Mouse (Mus musculus) intestine, embryonic 14.5 days (tissue): ENCODE measurements around the gene Zpld1. TPM values are rescaled to one million over a fixed set of nuclear protein-coding genes. Genes with fewer than 3 reads are reported as not detected.
A peak's percentile ranks its signal among the peaks of the same experiment; 100 is the strongest.

Experiments
- ATAC-seq: fragments of 200-750 bp; cut with Nextera tagmentation; replicated peaks from 2 replicates; pipeline ENCODE4 v1.8.0; 2017; ENCODE audit warnings: low read depth, moderate number of reproducible peaks, moderate TSS enrichment, moderate library complexity; ENCODE audit not compliant: low FRiP score, low TSS enrichment
- DNase-seq: peaks from one replicate; pipeline ENCODE4 v3.0.0-alpha.2; 2018; ENCODE audit warnings: low spot score
- H3K27ac ChIP-seq: fragments of 300-500 bp; sonication (generic); 2 replicates; pipeline ENCODE4 v1.5.1; 2014; ENCODE audit warnings: low read depth, mild to moderate bottlenecking, control low read depth
- H3K27me3 ChIP-seq: fragments of 300-500 bp; sonication (generic); replicated peaks from 2 replicates; pipeline ENCODE4 v1.6.1; 2014; ENCODE audit warnings: low read length, control low read depth; ENCODE audit not compliant: control insufficient read depth, insufficient read depth
- H3K36me3 ChIP-seq: fragments of 300-500 bp; sonication (generic); 2 replicates; pipeline ENCODE4 v1.6.1; 2014; ENCODE audit warnings: low read length, control low read depth; ENCODE audit not compliant: control insufficient read depth, insufficient read depth
- H3K4me1 ChIP-seq: fragments of 300-500 bp; sonication (generic); replicated peaks from 2 replicates; pipeline ENCODE4 v1.6.1; 2014; ENCODE audit warnings: low read length, control low read depth, mixed read lengths; ENCODE audit not compliant: control insufficient read depth, insufficient read depth
- H3K4me2 ChIP-seq: fragments of 300-500 bp; sonication (generic); 2 replicates; pipeline ENCODE4 v1.6.1; 2014; ENCODE audit warnings: low read length
- H3K4me3 ChIP-seq: fragments of 300-500 bp; sonication (generic); 2 replicates; pipeline ENCODE4 v1.5.1; 2014; ENCODE audit warnings: low read depth, low read length, control low read depth, mixed read lengths
- H3K9ac ChIP-seq: fragments of 300-500 bp; sonication (generic); 2 replicates; pipeline ENCODE4 v1.6.1; 2014; ENCODE audit warnings: mild to moderate bottlenecking, low read length
- H3K9me3 ChIP-seq: fragments of 300-500 bp; sonication (generic); 2 replicates; pipeline ENCODE4 v1.6.1; 2016; ENCODE audit warnings: low read length, control low read depth; ENCODE audit not compliant: control insufficient read depth
- WGBS: fragments of 180-500 bp; shearing (Covaris S2); extraction: QIAGEN DNeasy Blood & Tissue Kit; methylation state at CpG from one replicate; pipeline ENCODE4 v1.1.7; 2014; 5-methylcytosine and 5-hydroxymethylcytosine counted together
- polyA plus RNA-seq: library from polyadenylated mRNA; unstranded; fragments of >200 nt; fragmentation: Nextera tagmentation; extraction: Ambion mirVana; gene quantifications from 2 replicates; pipeline ENCODE4 v1.2.1, GENCODE M21; 2014

Gene Zpld1
- 0.38 TPM in 1 of 2 replicates, not detected in the other for polyA plus RNA-seq

DNA sequence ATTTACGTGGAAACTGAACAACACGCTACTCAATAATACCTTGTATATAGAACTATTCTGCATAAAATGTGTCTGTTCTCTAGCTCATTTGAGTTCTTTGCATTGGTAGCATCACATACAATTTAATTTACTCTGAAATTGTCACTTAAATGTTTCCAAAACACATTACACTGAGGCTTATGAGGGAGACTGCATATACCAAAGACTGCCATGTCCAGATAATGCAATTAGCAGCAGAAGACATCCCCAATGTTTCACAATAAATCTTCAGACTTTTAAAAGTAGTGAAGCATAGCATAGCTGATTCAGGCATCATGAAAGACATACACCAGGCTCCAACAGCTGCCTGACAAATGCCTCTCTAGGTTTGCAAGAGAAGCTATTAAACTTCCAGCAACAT, at the start of gene Zpld1:
TSS of gene Zpld1 (minus strand) at position 101 of the 400 bp plus-strand sequence.
- ATAC-seq, result no peak
- Histone ChIP-seq H3K9me3 (no peaks in the 10 kb centered on the region), H3K4me3 (no peak within 1 kb of the TSS), H3K36me3 (no peaks in the 10 kb centered on the region), H3K27ac (no peak within 1 kb of the TSS), H3K4me1 (no peaks in the 10 kb centered on the region), H3K9ac (no peak within 1 kb of the TSS), H3K4me2 (no peak within 1 kb of the TSS), H3K27me3 (no peaks in the 10 kb centered on the region)
- no peak for DNase-seq
- WGBS, result 96% methylated on average over 2 of the region's 2 CpGs

DNA sequence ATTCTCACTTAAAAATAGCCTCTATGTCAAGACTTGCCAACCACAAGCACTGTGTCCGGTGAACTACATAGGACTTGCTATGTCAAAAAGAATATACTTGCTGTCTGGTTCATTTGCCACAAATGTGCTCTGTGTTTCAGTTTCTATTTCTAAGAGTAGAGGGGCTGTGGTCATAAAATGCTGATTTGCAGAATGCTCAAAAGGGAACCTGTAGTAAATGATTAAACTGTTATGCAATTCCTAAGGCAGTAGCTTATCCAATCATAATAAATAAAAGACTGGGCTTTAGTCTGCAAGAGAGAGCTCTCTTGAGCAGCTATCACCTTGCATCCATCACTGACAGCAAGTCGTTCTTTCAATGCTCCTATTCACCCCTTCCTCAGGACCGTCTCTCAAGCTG, 47.9 kb upstream of the Zpld1 start:
- Histone ChIP-seq H3K9me3 (peaks cover 3% of the 10 kb centered on the region; the same call in 1 of the 2 replicates), H3K27me3 (no peaks in the 10 kb centered on the region), H3K9ac (no peak overlapping the region), H3K4me3 (no peak overlapping the region), H3K27ac (no peak overlapping the region), H3K36me3 (no peaks in the 10 kb centered on the region), H3K4me2 (no peak overlapping the region), H3K4me1 (no peaks in the 10 kb centered on the region)
- 57% methylated on average over 3 of the region's 3 CpGs for WGBS
- DNase-seq (no peak), ATAC-seq (0 out of 2 replicates have a peak, but pooled peaks have one; percentile 40)

DNA sequence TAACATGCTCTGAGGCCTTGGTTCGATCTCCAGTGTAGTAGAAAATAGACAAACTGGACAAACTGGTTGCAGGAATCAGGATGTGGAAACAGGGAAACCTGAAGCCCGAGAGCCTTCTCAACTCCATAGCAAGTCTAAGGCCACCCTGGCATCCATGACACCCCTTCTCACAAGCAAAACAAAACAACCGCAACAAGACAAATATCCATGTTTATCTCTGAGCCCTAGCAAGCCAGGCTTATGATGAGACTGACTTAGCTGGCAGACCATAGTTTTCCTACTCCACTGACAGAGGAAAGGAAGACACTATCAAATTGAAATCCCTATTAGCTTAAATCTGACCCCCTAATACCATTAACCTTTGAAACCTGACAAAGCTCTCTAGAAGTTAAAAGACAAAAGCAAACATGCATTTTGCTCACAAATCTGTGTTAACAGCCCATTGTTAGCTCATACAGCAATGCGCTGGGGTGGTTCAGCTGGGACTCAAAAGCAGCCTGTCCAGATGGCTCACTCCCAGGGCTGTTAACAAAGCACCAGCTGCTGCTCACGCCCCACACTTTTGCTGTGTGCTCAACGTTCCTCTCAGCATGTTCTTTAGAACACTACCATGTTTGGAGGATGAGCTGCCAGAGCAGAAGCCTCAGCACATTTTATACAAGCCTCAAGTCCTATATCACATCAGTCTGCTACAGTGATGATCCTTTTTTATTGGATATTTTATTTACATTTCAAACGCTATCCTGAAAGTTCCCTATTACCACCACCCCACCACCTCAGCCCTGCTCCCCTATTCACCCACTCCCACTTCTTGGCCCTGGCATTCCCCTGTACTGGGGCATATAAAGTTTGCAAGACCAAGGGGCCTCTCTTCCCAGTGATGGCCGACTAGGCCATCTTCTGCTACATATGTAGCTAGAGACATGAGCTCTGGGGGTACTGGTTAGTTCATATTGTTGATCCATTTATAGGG, 24.0 kb upstream of the Zpld1 start:
- Histone ChIP-seq H3K9me3 (no peaks in the 10 kb centered on the region), H3K4me2 (no peak overlapping the region), H3K4me1 (0 out of 2 replicates have a peak, but pooled peaks cover 5% of the 10 kb centered on the region), H3K36me3 (no peaks in the 10 kb centered on the region), H3K27me3 (no peaks in the 10 kb centered on the region), H3K27ac (no peak overlapping the region), H3K9ac (no peak overlapping the region), H3K4me3 (no peak overlapping the region)
- 0 out of 2 replicates have a peak, but pooled peaks have one; percentile 19 for ATAC-seq
- 50% methylated on average over 8 of the region's 8 CpGs for WGBS
- no peak for DNase-seq

DNA sequence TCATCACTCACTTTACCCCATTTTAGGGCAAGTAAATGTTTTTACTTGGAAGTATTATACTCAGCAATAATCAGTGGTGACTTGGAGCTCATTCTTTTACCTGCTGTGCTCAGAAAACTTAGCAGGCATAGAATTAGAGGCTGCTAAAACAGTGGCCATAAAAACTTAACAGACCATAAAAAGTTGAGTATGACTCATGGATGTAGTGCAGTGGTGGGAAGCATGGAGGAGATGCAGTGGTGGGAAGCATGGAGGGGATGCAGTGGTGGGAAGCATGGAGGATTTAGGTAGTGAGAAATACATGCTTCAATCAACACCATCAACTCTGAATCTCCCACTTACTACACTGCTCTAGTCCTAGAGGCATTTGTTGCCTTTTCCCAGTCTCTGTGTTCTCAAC, 19.2 kb upstream of the Zpld1 start:
- H3K9ac ChIP-seq, result no peak overlapping the region
- no peak overlapping the region for H3K4me2 ChIP-seq
- no peak for DNase-seq
- H3K4me1 ChIP-seq, result 0 out of 2 replicates have a peak, but pooled peaks cover 5% of the 10 kb centered on the region
- no peak overlapping the region for H3K27ac ChIP-seq
- no peaks in the 10 kb centered on the region for H3K27me3 ChIP-seq
- H3K4me3 ChIP-seq, result no peak overlapping the region
- H3K9me3 ChIP-seq, result no peaks in the 10 kb centered on the region
- ATAC-seq, result no peak
- no peaks in the 10 kb centered on the region for H3K36me3 ChIP-seq

DNA sequence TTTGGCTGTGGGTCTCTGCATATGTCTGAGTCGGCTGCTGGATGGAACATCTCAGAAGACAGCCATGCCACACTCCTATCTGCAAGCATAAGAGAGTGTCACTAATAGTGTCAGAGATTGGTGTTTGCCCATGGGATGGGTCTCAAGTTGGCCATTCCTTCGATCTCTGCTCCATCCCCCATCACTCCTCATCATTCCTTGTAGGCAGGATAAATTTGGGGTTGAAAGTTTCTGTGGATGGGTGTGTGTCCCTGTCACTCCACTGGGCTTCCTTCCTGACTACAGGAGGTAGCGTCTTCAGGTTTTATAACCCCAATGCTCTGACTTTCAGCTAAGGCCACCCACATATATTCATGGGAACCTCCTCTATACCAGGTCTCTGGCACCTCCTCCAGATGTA, 14.3 kb upstream of the Zpld1 start:
- ATAC-seq, result no peak
- WGBS, result 92% methylated on average over 3 of the region's 3 CpGs

DNA sequence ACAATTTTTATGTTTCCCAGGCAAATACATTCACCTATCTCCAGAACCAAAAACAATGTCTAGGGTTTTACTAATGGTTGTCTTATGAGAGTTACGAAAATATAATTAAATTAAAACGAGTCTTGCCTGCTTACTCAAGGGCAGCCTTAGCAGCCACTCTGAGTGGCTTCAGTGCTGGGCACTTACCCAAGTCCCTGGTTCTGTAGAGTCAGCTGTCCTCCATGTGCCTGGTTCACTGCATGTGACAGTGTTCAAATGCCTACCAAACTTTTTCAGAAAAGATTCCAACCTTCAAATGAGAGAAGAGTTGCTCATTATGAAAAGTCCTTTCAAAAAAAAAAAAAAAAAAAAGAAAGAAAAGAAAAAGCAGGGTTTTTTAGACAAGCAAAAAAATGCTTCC, 15.1 kb downstream of the Zpld1 start:
- H3K4me1 ChIP-seq, result no peaks in the 10 kb centered on the region
- H3K27me3 ChIP-seq, result no peaks in the 10 kb centered on the region
- 72% methylated on average over 2 of the region's 2 CpGs for WGBS
- H3K9ac ChIP-seq, result no peak overlapping the region
- H3K4me3 ChIP-seq, result no peak overlapping the region
- H3K36me3 ChIP-seq, result no peaks in the 10 kb centered on the region
- ATAC-seq (no peak), DNase-seq (no peak)
- no peak overlapping the region for H3K27ac ChIP-seq
- no peaks in the 10 kb centered on the region for H3K9me3 ChIP-seq
- H3K4me2 ChIP-seq, result no peak overlapping the region

More for the DNA sequence above, 14.3 kb upstream of the Zpld1 start:
- H3K27ac ChIP-seq, result no peak overlapping the region
- no peak overlapping the region for H3K4me2 ChIP-seq
- H3K4me1 ChIP-seq, result no peaks in the 10 kb centered on the region
- H3K36me3 ChIP-seq, result no peaks in the 10 kb centered on the region
- H3K9ac ChIP-seq, result no peak overlapping the region
- no peak for DNase-seq
- no peaks in the 10 kb centered on the region for H3K27me3 ChIP-seq
- H3K9me3 ChIP-seq, result no peaks in the 10 kb centered on the region
- H3K4me3 ChIP-seq, result no peak overlapping the region

DNA sequence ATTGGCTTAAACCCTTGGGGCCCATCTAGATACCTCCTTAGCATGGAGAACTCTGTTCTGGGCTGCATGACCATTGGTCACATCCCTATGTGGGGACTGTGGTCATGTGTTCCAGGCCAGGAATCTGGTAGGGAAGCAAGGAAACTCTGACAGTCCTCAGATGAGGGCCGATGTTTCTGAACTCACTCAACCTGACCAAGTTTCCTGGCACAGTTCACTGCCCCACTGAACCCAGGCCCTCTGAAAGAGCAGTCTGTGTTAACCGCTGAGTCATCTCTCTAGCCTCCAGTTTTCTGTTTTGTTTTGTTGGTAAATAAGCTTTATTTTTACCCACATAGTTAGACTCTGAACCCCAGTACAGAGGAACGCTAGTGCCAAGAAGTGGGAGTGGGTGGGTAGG, 20.3 kb downstream of the Zpld1 start:
- H3K36me3 ChIP-seq, result no peaks in the 10 kb centered on the region
- H3K27me3 ChIP-seq, result no peaks in the 10 kb centered on the region
- WGBS, result 94% methylated on average over 3 of the region's 3 CpGs
- H3K9ac ChIP-seq, result no peak overlapping the region
- H3K9me3 ChIP-seq, result no peaks in the 10 kb centered on the region
- H3K27ac ChIP-seq, result no peak overlapping the region
- DNase-seq (no peak), ATAC-seq (no peak)
- H3K4me3 ChIP-seq, result no peak overlapping the region
- H3K4me2 ChIP-seq, result no peak overlapping the region
- H3K4me1 ChIP-seq, result no peaks in the 10 kb centered on the region

DNA sequence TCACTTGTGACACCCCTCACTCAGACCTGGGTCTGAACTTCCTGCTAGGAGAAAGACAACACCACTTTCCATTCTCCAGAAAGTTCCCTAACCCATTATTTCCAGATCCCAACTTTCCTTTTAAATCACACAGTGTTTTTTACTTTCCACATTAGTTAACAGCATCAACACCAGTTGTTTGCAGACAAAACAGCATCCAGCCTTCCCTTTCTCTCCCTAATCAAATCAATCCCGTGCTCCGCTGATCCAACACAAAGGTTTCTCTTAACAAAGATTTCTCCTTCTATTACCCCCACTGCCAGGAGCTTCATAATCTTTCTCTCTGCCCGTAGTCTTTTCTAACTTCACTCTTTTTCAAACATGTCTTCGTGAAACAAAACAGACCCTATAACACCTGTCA, 32.5 kb downstream of the Zpld1 start:
- DNase-seq (no peak), ATAC-seq (no peak)
- 21% methylated on average over 4 of the region's 4 CpGs for WGBS
- no peak overlapping the region; the same call in 1 of the 2 replicates for H3K27ac ChIP-seq
- H3K9ac ChIP-seq, result no peak overlapping the region
- H3K9me3 ChIP-seq, result no peaks in the 10 kb centered on the region
- H3K4me3 ChIP-seq, result no peak overlapping the region
- no peaks in the 10 kb centered on the region for H3K27me3 ChIP-seq
- 0 out of 2 replicates have a peak, but pooled peaks cover 6% of the 10 kb centered on the region for H3K4me1 ChIP-seq
- no peaks in the 10 kb centered on the region for H3K36me3 ChIP-seq
- no peak overlapping the region for H3K4me2 ChIP-seq
